In genomic region chr12:81130692-81131091, GRCm38 (mm10) we compare ENCODE assay signal across 28 mouse cellular contexts.
DNase-seq lines count a peak whose midpoint lies in the region; ATAC-seq and TF ChIP-seq lines count a peak whose summit lies in the region.
"Had no signal": no experiment of that assay in that cellular context is flagged by ENCODE, and none has a peak within 500 bp of the region (broad histone marks: within the 10 kb centered on the region; RNA-seq: fewer than 3 reads in every experiment).

No protein-coding gene starts in this region.

- DNase-seq in layer of hippocampus, adult 2 months (ENCODE audit: low spot score in 2 of 2), result peak in 1 of 2 experiments; percentile 12
- no peak for DNase-seq in layer of hippocampus, postnatal 25 days (ENCODE audit: extremely low spot score in 1 of 2, low spot score in 1 of 2)
- peak; percentile 18 to 21 for DNase-seq in right cerebral cortex, adult 2 months (ENCODE audit: low spot score in 2 of 2)
- no peak for DNase-seq in right cerebral cortex, postnatal 4 days
- DNase-seq in cerebellum, adult 8-10 months, result peak; percentile 40
- peak; percentile 23 to 37 for DNase-seq in cerebellum, postnatal 36 days
- DNase-seq in embryo, embryonic 9.5 days (ENCODE audit: extremely low spot score), result no peak
- no peak for DNase-seq in forebrain, embryonic 14.5 days (ENCODE audit: low spot score)
- DNase-seq: adrenal gland, adult 2 months; adrenal gland, postnatal 36 days; B cell, adult 2 months; gastrocnemius, postnatal 25 days; heart, postnatal 10 days; kidney, adult 18-20 months; kidney, postnatal 25 days had no signal

- 70% methylated on average over 3 of the region's 3 CpGs for WGBS in forebrain, embryonic 14.5 days

- H3K4me3 ChIP-seq in layer of hippocampus, adult 2 months, result no peak overlapping the region
- no peak overlapping the region for H3K4me3 ChIP-seq in forebrain, embryonic 14.5 days (ENCODE audit: low read depth, low read length)
- H3K4me3 ChIP-seq: embryonic facial prominence, embryonic 10.5 days; embryonic facial prominence, embryonic 15.5 days; forebrain, embryonic 12.5 days; heart, embryonic 13.5 days; hindbrain, embryonic 10.5 days; kidney, embryonic 15.5 days; limb, embryonic 13.5 days; lung, embryonic 15.5 days; stomach, embryonic 15.5 days had no signal

- no peak overlapping the region for H3K4me2 ChIP-seq in forebrain, embryonic 14.5 days (ENCODE audit: low read length)
- H3K4me2 ChIP-seq: embryonic facial prominence, embryonic 15.5 days; forebrain, embryonic 12.5 days; heart, embryonic 13.5 days; kidney, embryonic 15.5 days; limb, embryonic 13.5 days; liver, embryonic 11.5 days; lung, embryonic 15.5 days; stomach, embryonic 15.5 days had no signal

- H3K9me3 ChIP-seq in forebrain, embryonic 14.5 days (replicated peaks; ENCODE audit: control insufficient read depth, low read length), result no peaks in the 10 kb centered on the region
- H3K9me3 ChIP-seq: embryonic facial prominence, embryonic 10.5 days; embryonic facial prominence, embryonic 15.5 days; forebrain, embryonic 12.5 days; heart, embryonic 13.5 days; hindbrain, embryonic 10.5 days; kidney, embryonic 15.5 days; limb, embryonic 13.5 days; lung, embryonic 15.5 days; stomach, embryonic 15.5 days had no signal

- no peaks in the 10 kb centered on the region for H3K4me1 ChIP-seq in forebrain, embryonic 14.5 days (ENCODE audit: control insufficient read depth, insufficient read depth, low read length)
- H3K4me1 ChIP-seq: embryonic facial prominence, embryonic 15.5 days; forebrain, embryonic 12.5 days; heart, embryonic 13.5 days; kidney, embryonic 15.5 days; lung, embryonic 15.5 days; stomach, embryonic 15.5 days had no signal

- no peak for TF ChIP-seq CTCF in layer of hippocampus, adult 2 months (conservative IDR thresholded peaks at IDR 0.05)

- H3K27me3 ChIP-seq in forebrain, embryonic 14.5 days (replicated peaks; ENCODE audit: control insufficient read depth, insufficient read depth, low read length), result no peaks in the 10 kb centered on the region
- H3K27me3 ChIP-seq: embryonic facial prominence, embryonic 15.5 days; forebrain, embryonic 12.5 days; heart, embryonic 13.5 days; limb, embryonic 13.5 days; lung, embryonic 15.5 days; stomach, embryonic 15.5 days had no signal

- no peaks in the 10 kb centered on the region for H3K36me3 ChIP-seq in forebrain, embryonic 14.5 days (ENCODE audit: control insufficient read depth, insufficient read depth, low read length)
- H3K36me3 ChIP-seq: embryonic facial prominence, embryonic 10.5 days; embryonic facial prominence, embryonic 15.5 days; forebrain, embryonic 12.5 days; heart, embryonic 13.5 days; kidney, embryonic 15.5 days; limb, embryonic 13.5 days; lung, embryonic 15.5 days; stomach, embryonic 15.5 days had no signal

- no peak overlapping the region for H3K9ac ChIP-seq in forebrain, embryonic 14.5 days (ENCODE audit: low read length)
- H3K9ac ChIP-seq: embryonic facial prominence, embryonic 15.5 days; forebrain, embryonic 12.5 days; heart, embryonic 13.5 days; kidney, embryonic 15.5 days; limb, embryonic 13.5 days; lung, embryonic 15.5 days; stomach, embryonic 15.5 days had no signal

- peak overlapping the region; percentile 25; the same call in 1 of the 2 replicates for H3K27ac ChIP-seq in layer of hippocampus, adult 2 months
- no peak overlapping the region for H3K27ac ChIP-seq in forebrain, embryonic 14.5 days (ENCODE audit: low read depth, low read length)
- H3K27ac ChIP-seq: embryonic facial prominence, embryonic 10.5 days; embryonic facial prominence, embryonic 15.5 days; forebrain, embryonic 12.5 days; heart, embryonic 13.5 days; hindbrain, embryonic 10.5 days; kidney, embryonic 15.5 days; limb, embryonic 13.5 days; lung, embryonic 15.5 days; stomach, embryonic 15.5 days had no signal

- no peak for ATAC-seq in forebrain, embryonic 14.5 days
- ATAC-seq: activated CD4-positive, CD25-positive, alpha-beta regulatory T cell, adult 4 months; hindbrain, embryonic 16.5 days; midbrain, embryonic 16.5 days had no signal

Comparison
In these comparisons a context has a peak if more than half of its experiments do, and no peak if none do; other contexts are left out.
1. DNase-seq: peak in right cerebral cortex, adult 2 months (2 of 2), cerebellum, adult 8-10 months (single experiment) and cerebellum, postnatal 36 days (2 of 2); none in layer of hippocampus, postnatal 25 days (0 of 2), right cerebral cortex, postnatal 4 days (single experiment), embryo, embryonic 9.5 days (single experiment) and forebrain, embryonic 14.5 days (single experiment).